Mouse (Mus musculus) lung, postnatal 0 days (tissue): ENCODE data around the gene Tmem150a. TPM values are rescaled to one million over a fixed set of nuclear protein-coding genes. Genes with fewer than 3 reads are reported as not detected.
A peak's percentile ranks its signal among the peaks of the same experiment; 100 is the strongest.

Experiments used
- ATAC-seq: fragments of 200-750 bp; cut with Nextera tagmentation; 2 replicates; pipeline ENCODE4 v1.8.0; 2017; ENCODE audit warnings: moderate library complexity
- DNase-seq: peaks from one replicate; pipeline ENCODE4 v3.0.0-alpha.2; 2016; ENCODE audit warnings: low spot score
- H3K27ac ChIP-seq: fragments of 300-500 bp; sonication (generic); 2 replicates; pipeline ENCODE4 v1.5.1; 2014; ENCODE audit warnings: antibody characterized with exemption, mild to moderate bottlenecking, low read length, mixed read lengths
- H3K27me3 ChIP-seq: fragments of 300-500 bp; sonication (generic); replicated peaks from 2 replicates; pipeline ENCODE4 v1.6.1; 2014; ENCODE audit warnings: low read length, mixed read lengths; ENCODE audit not compliant: insufficient read depth
- H3K36me3 ChIP-seq: fragments of 300-500 bp; sonication (generic); 2 replicates; pipeline ENCODE4 v1.6.1; 2014; ENCODE audit warnings: low read length, mixed read lengths; ENCODE audit not compliant: insufficient read depth
- H3K4me1 ChIP-seq: fragments of 300-500 bp; sonication (generic); 2 replicates; pipeline ENCODE4 v1.6.1; 2014; ENCODE audit warnings: antibody characterized with exemption, low read depth, low read length, mixed read lengths; ENCODE audit not compliant: insufficient read depth
- H3K4me2 ChIP-seq: fragments of 300-500 bp; sonication (generic); replicated peaks from 2 replicates; pipeline ENCODE4 v1.6.1; 2014; ENCODE audit warnings: low read depth, mild to moderate bottlenecking, low read length, moderate library complexity, mixed read lengths
- H3K4me3 ChIP-seq: fragments of 300-500 bp; sonication (generic); 2 replicates; pipeline ENCODE4 v1.5.1; 2014; ENCODE audit warnings: low read depth, low read length
- H3K9ac ChIP-seq: fragments of 300-500 bp; sonication (generic); replicated peaks from 2 replicates; pipeline ENCODE4 v1.6.1; 2014; ENCODE audit warnings: low read depth, mild to moderate bottlenecking
- H3K9me3 ChIP-seq: fragments of 300-500 bp; sonication (generic); 2 replicates; pipeline ENCODE4 v1.6.1; 2016; ENCODE audit warnings: low read length, mixed read lengths
- CTCF ChIP-seq: IDR thresholded peaks from 2 replicates; pipeline ENCODE4 v1.5.1; 2016; ENCODE audit warnings: antibody characterized with exemption, mild to moderate bottlenecking
- EP300 ChIP-seq: IDR thresholded peaks from 2 replicates; pipeline ENCODE4 v1.6.1; 2016; ENCODE audit warnings: antibody characterized with exemption, mild to moderate bottlenecking, control low read depth
- WGBS: fragments of 180-500 bp; shearing (Covaris S2); extraction: QIAGEN DNeasy Blood & Tissue Kit; methylation state at CpG from one replicate; pipeline ENCODE4 v1.1.7; 2014; 5-methylcytosine and 5-hydroxymethylcytosine counted together
- polyA plus RNA-seq: library from polyadenylated mRNA; unstranded; fragments of >200 nt; fragmentation: Nextera tagmentation; extraction: Ambion mirVana; gene quantifications from 2 replicates; pipeline ENCODE4 v1.2.1, GENCODE M21; 2015

Gene Tmem150a
- polyA plus RNA-seq, 1 experiment from 2014 or later = 17.6 TPM

- Histone ChIP-seq H3K27ac (no peak overlapping the region), H3K9me3 (no peaks in the 10 kb centered on the region), H3K27me3 (no peaks in the 10 kb centered on the region), H3K4me1 (no peaks in the 10 kb centered on the region), H3K4me2 (no peak overlapping the region), H3K36me3 (no peaks in the 10 kb centered on the region), H3K9ac (no peak overlapping the region), H3K4me3 (no peak overlapping the region)
- WGBS = 43% methylated on average over 2 of the region's 2 CpGs
- TF ChIP-seq CTCF = no peak
- TF ChIP-seq EP300 = no peak
- DNase-seq = no peak
- ATAC-seq = no peak
These were observed 44.7 kb downstream of the Tmem150a start for GRCm38 (mm10) chr6:72399967-72400366.

GRCm38 (mm10) chr6:72401875-72402274 is 46.6 kb downstream of the Tmem150a start:
- Histone ChIP-seq H3K4me2 (no peak overlapping the region), H3K36me3 (no peaks in the 10 kb centered on the region), H3K4me3 (no peak overlapping the region), H3K27me3 (no peaks in the 10 kb centered on the region), H3K9me3 (no peaks in the 10 kb centered on the region), H3K9ac (no peak overlapping the region), H3K4me1 (no peaks in the 10 kb centered on the region), H3K27ac (no peak overlapping the region)
- ATAC-seq (peak; percentile 77), DNase-seq (peak; percentile 92)
- WGBS = 18% methylated on average over 7 of the region's 7 CpGs
- peak; percentile 86 for TF ChIP-seq CTCF
- peak; percentile 57; the same call in 1 of the 2 replicates for TF ChIP-seq EP300

- H3K9me3 ChIP-seq = no peaks in the 10 kb centered on the region
- ATAC-seq (no peak), DNase-seq (no peak)
- TF ChIP-seq EP300 (no peak), CTCF (no peak)
- H3K9ac ChIP-seq = no peak overlapping the region
- WGBS = 77% methylated on average over 7 of the region's 7 CpGs
- no peaks in the 10 kb centered on the region for H3K36me3 ChIP-seq
- no peak overlapping the region for H3K27ac ChIP-seq
- H3K4me3 ChIP-seq = no peak overlapping the region
- H3K27me3 ChIP-seq = no peaks in the 10 kb centered on the region
- no peaks in the 10 kb centered on the region for H3K4me1 ChIP-seq
- H3K4me2 ChIP-seq = no peak overlapping the region
These were observed 50.1 kb downstream of the Tmem150a start for GRCm38 (mm10) chr6:72405356-72405755.

GRCm38 (mm10) chr6:72407119-72407518 is 51.9 kb downstream of the Tmem150a start:
- Histone ChIP-seq H3K27ac (no peak overlapping the region), H3K27me3 (no peaks in the 10 kb centered on the region), H3K36me3 (no peaks in the 10 kb centered on the region), H3K4me1 (no peaks in the 10 kb centered on the region), H3K4me3 (no peak overlapping the region), H3K9me3 (no peaks in the 10 kb centered on the region), H3K9ac (no peak overlapping the region), H3K4me2 (no peak overlapping the region)
- peak; percentile 89 for ATAC-seq
- peak; percentile 94 for DNase-seq
- TF ChIP-seq EP300 (peak; percentile 56), CTCF (peak; percentile 99)
- WGBS = 2% methylated on average over 5 of the region's 5 CpGs

Other genes starting within 250 kb of the Tmem150a start
- gene Atoh8, start 119.9 kb upstream of the Tmem150a start, polyA plus RNA-seq = 17.3 and 20.6 TPM in 2 replicates
- gene Sftpb, start 50.8 kb upstream of the Tmem150a start, polyA plus RNA-seq = 1,292 and 1,589 TPM in 2 replicates
- 26.1 and 27.4 TPM in 2 replicates for gene Usp39, start 10.3 kb upstream of the Tmem150a start, polyA plus RNA-seq
- 23.0 and 24.2 TPM in 2 replicates for gene 0610030E20Rik, start 8.1 kb upstream of the Tmem150a start, polyA plus RNA-seq
- 202 and 208 TPM in 2 replicates for gene Rnf181, start 11.5 kb downstream of the Tmem150a start, polyA plus RNA-seq
- gene Vamp5, start 25.0 kb downstream of the Tmem150a start, polyA plus RNA-seq = 80.5 and 83.3 TPM in 2 replicates
- gene Vamp8, start 35.3 kb downstream of the Tmem150a start, polyA plus RNA-seq = 608 and 656 TPM in 2 replicates
- gene Ggcx, start 58.9 kb downstream of the Tmem150a start, polyA plus RNA-seq = 28.6 and 32.2 TPM in 2 replicates
- 165 and 171 TPM in 2 replicates for gene Mat2a, start 84.1 kb downstream of the Tmem150a start, polyA plus RNA-seq
- not detected in 2 replicates for gene Sh2d6, start 166.3 kb downstream of the Tmem150a start, polyA plus RNA-seq
- gene Capg, start 188.9 kb downstream of the Tmem150a start, polyA plus RNA-seq = 136 and 148 TPM in 2 replicates
- gene Elmod3, start 243.0 kb downstream of the Tmem150a start, polyA plus RNA-seq = 15.9 and 19.7 TPM in 2 replicates
- gene Retsat, start 243.0 kb downstream of the Tmem150a start, polyA plus RNA-seq = 38.9 and 42.7 TPM in 2 replicates